Mouse (Mus musculus) bone marrow macrophage, adult 2 months (primary cell): ENCODE measurements around the gene Flii. TPM values are rescaled to one million over a fixed set of nuclear protein-coding genes. Genes with fewer than 3 reads are reported as not detected.

ENCODE experiments used
- H3K27ac ChIP-seq: 2 replicates; pipeline ENCODE4 v1.5.1; 2012; ENCODE audit warnings: low read depth, low read length; ENCODE audit not compliant: insufficient read depth
- H3K4me1 ChIP-seq: 2 replicates; pipeline ENCODE4 v1.6.1; 2012; ENCODE audit warnings: low read length; ENCODE audit not compliant: control insufficient read depth, insufficient read depth
- H3K4me3 ChIP-seq: 2 replicates; pipeline ENCODE4 v1.5.1; 2012; ENCODE audit warnings: mild to moderate bottlenecking, low read length, moderate library complexity; ENCODE audit not compliant: insufficient read depth
- CTCF ChIP-seq: IDR thresholded peaks from 2 replicates; pipeline ENCODE4 v1.5.1; 2012; ENCODE audit warnings: low read depth, mild to moderate bottlenecking, low read length, moderate library complexity
- POLR2A ChIP-seq: IDR thresholded peaks from 2 replicates; pipeline ENCODE4 v1.6.1; 2012; ENCODE audit warnings: mild to moderate bottlenecking, low read depth, low read length, borderline replicate concordance
- polyA plus RNA-seq: library from polyadenylated mRNA; stranded (reverse); fragments of >200 nt; gene quantifications from 2 replicates; pipeline ENCODE4 v1.2.4, GENCODE M21; 2012; ENCODE audit not compliant: missing spikeins, insufficient read depth, insufficient read length

The Flii gene
- polyA plus RNA-seq, 1 experiment: 144 TPM

GRCm38 (mm10) chr11:60706696-60707480 is 20.2 kb downstream of the Flii start:
- no peak for TF ChIP-seq POLR2A
- no peak for TF ChIP-seq CTCF
- Histone ChIP-seq H3K4me1 (peaks cover 19% of the 10 kb centered on the region), H3K27ac (peak overlapping the region; percentile 11; the same call in 1 of the 2 replicates), H3K4me3 (no peak overlapping the region)

GRCm38 (mm10) chr11:60706076-60706475 is 21.0 kb downstream of the Flii start:
- Histone ChIP-seq H3K27ac (no peak overlapping the region), H3K4me1 (peaks cover 19% of the 10 kb centered on the region), H3K4me3 (no peak overlapping the region)
- no peak for TF ChIP-seq CTCF
- TF ChIP-seq POLR2A: no peak

- no peak for TF ChIP-seq POLR2A
- TF ChIP-seq CTCF: no peak
- Histone ChIP-seq H3K4me3 (no peak overlapping the region), H3K4me1 (peaks cover 24% of the 10 kb centered on the region)
Measured at GRCm38 (mm10) chr11:60705255-60705654, 21.8 kb downstream of the Flii start.

GRCm38 (mm10) chr11:60704023-60704880 is 22.8 kb downstream of the Flii start:
- H3K4me3 ChIP-seq: no peak overlapping the region
- TF ChIP-seq CTCF (no peak), POLR2A (no peak)
- H3K27ac ChIP-seq: no peak overlapping the region
- H3K4me1 ChIP-seq: peaks cover 25% of the 10 kb centered on the region

More at GRCm38 (mm10) chr11:60705255-60705654, 21.8 kb downstream of the Flii start:
- H3K27ac ChIP-seq: no peak overlapping the region

GRCm38 (mm10) chr11:60703131-60703530 is 23.9 kb downstream of the Flii start:
- Histone ChIP-seq H3K4me1 (peaks cover 27% of the 10 kb centered on the region), H3K27ac (no peak overlapping the region), H3K4me3 (no peak overlapping the region)
- TF ChIP-seq POLR2A (no peak), CTCF (peak; percentile 31; the same call in 1 of the 2 replicates)

- Histone ChIP-seq H3K4me3 (no peak overlapping the region), H3K27ac (no peak overlapping the region), H3K4me1 (peaks cover 15% of the 10 kb centered on the region)
- TF ChIP-seq POLR2A: no peak
- TF ChIP-seq CTCF: no peak
Measured at GRCm38 (mm10) chr11:60701611-60702010, 25.5 kb downstream of the Flii start.

GRCm38 (mm10) chr11:60700320-60701185 is 26.5 kb downstream of the Flii start:
- Histone ChIP-seq H3K4me1 (peaks cover 15% of the 10 kb centered on the region), H3K4me3 (peak overlapping the region; percentile 76), H3K27ac (no peak overlapping the region)
- no peak for TF ChIP-seq CTCF
- TF ChIP-seq POLR2A: no peak

GRCm38 (mm10) chr11:60699524-60700075 is 27.5 kb downstream of the Flii start, which contains the start of gene Llgl1:
Gene Llgl1, plus strand, starts transcription at chr11:60699723.
- no peak for TF ChIP-seq POLR2A
- no peak for TF ChIP-seq CTCF
- Histone ChIP-seq H3K4me3 (peak within 1 kb of the TSS; percentile 76), H3K27ac (peak within 1 kb of the TSS; percentile 38), H3K4me1 (peaks cover 15% of the 10 kb centered on the region)
